Mouse (Mus musculus) B cell, adult 2 months (primary cell): ENCODE results near the gene Fam198a.

Experiments
- DNase-seq, 2 experiments: peaks; one replicate each; pipeline ENCODE4 v3.0.0; 2022

Gene Fam198a

DNA sequence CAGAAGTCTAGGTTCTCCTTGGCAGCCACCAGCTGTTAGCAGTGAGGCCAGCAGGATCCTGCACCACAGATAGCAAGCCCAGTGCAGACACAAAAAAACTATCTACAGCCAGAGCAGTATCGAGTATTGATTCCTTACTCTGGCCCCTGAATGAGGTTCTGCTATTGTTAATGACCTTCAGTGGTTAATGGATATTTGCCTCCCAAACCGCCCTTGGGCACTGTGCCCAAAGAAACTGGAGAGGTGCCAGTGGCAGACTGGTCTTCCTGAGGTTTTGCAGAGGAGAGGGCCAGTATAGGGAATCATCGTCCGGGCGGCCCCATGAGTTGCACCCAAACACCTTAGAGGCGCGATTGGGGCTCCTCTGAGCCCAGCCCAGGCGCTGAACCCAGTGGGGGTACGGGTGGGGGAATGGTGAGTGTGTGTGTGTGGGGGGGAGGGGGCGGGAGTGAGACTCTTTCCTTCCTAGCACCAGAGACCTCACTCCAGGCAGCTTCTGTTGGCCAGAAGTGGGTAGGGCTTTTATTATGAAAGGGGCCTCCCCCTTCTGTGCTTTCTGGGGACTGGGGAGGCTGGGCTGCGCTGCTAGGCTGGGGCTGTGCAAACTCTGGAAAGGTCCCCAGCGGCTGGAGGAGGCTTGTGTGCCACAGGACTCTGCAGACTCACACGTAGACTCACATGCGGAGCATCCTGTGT, at the start of gene Fam198a:
TSS of gene Fam198a (plus strand) at position 571 of the 696 bp plus-strand sequence.
- no peak for DNase-seq

DNA sequence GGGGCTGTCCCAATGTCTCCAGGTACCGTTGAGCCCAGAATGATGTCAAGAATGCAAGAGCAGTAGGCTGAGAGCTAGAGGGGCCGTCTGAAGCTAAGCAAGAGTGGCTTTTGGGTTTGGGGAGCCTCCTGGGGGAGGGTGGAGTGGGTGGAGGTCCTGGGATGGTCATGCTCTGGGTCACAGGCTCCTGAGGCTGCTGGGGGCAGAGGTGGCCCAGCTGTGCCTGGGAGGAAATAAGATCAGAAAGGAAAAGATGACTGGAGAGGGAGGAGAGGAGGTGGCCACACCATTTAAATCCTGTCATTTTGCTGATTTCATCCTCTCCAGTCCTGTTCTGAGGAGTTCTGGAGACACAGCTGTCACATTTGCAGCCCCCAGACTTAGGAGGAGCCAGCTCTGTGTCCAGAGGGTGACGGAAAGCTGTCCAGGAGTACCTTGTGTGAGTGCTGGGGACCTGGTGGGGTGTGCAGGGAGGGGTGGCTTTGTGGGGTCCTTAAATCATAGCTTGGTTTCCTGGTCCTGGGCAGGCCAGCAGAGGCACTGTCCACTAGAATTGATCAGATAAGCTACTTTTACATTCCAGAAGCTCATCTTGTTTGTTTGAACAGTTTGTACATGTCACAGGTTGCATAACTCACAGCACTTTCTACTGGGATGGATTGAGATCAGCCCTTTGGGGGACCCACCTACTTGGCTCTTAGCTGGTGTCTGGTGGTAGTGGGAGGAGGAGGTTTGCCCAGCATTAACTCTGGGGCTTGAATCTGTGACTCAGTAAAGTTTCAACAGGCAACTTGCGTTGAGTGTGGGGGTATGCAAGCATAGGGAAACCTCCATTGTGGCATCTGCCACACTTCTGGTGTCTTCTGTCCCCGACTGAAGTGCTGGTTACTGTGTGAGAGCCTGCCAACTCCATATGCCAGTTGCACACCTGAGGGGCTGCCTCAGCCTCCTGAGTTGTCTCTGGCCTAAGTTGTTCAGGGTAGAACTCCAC, 48.8 kb upstream of the Fam198a start:
- no peak for DNase-seq

DNA sequence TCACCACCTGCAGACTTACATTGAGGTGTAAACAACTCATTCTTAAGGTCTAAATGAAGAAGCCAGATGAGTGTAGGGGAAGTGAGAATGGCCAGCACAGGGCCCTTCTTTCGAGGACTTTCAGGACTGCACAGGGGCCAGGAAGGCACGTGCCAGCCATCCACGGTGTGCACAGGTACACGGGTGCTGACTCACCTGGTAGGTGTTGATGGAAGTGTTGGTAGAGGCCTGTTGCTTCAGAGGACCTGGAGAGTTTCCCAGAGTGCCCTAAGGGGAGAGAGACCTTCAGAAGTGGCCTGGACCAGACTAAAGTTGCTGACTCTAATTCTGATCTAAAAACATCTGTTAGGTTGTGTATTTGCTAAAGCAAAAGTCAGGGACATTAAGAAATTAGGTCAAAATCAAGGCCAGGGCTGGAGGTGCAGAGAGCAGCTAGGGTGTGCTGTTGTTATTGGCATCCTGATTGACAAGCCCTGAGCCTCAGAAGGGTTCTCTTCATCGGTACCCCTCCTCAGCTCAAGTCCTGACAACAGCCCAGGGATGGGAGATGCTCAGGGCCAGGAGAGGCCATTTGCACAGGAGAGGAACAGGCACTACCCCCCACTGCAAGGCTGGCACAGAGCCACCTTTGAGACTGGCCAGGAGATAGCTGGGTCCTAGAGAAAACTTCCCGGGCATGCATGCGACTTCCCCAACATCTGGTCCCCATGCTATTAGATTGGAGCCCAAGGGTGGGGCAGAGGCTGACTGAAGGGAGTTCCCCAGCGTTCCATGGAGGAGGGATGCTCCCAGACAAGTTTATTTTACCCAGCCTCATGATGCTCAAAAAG, 47.1 kb upstream of the Fam198a start:
- peak; percentile 30 to 38 for DNase-seq

DNA sequence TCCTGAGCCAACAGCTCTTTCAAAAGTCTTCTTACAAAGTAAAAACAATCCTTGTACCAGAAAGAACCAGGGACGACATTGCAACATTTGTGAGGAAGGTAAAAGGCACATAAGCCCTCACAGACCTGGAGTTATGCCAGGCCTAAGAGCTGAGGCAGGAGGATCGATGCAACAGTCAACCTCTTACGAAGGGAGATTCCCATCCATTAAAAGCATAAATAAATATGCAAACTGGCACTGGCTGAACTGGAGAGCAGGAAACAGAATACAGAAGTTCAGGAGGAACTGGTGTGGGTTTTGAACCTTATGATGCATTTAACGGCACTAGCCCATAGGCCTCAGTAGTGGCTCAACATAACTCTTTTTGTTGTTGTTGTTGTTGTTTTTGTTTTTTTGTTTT, 46.5 kb upstream of the Fam198a start:
- peak in 1 of 2 experiments; percentile 24 for DNase-seq

DNA sequence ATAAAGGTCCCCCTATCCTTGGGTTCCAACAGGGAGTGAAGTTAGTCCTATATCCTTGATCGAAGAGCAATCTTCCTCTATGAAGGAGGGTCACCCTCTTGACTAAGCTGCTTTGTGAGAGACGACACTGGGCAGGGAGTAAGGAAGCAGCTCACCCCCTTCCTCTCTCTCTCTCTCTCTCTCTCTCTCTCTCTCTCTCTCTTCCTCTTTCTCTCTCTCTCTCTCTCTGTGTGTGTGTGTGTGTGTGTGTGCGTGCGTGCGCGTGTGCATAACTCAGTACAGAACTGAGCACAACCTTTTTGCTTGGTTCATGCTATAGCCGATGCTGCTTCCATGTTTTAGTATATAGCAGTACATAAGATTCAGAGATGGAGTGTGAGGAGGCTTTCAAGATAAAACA, 45.8 kb upstream of the Fam198a start:
- no peak for DNase-seq

DNA sequence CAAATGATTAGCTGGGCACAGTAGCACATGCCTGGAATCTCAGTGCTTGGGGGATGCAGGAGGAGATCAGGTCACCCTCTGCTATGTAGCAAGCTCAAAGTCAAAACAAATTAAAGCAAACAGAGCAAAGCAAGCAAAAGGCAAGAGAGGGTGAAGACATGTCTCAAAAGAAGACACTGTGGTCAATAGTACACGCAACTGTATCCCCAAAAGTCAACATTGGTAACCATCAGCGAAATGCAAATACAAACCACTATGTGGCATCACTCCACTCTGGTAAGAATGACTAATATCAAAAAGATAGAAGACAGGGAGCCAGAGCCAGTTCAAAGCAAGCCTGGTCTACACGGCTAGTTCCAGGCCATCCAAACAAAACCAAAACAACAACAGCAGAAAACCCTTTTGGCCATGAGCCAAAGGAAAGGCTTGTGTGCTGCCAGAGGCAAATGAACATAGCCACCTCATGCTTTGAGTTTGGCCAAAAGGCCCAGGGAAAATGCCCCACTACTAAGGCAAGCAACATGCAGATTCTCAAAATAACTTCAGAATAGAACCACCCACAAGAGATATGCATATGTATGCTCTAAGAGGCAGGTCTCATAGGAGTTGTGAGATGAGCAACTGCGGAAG, 45.1 kb upstream of the Fam198a start:
- no peak for DNase-seq

DNA sequence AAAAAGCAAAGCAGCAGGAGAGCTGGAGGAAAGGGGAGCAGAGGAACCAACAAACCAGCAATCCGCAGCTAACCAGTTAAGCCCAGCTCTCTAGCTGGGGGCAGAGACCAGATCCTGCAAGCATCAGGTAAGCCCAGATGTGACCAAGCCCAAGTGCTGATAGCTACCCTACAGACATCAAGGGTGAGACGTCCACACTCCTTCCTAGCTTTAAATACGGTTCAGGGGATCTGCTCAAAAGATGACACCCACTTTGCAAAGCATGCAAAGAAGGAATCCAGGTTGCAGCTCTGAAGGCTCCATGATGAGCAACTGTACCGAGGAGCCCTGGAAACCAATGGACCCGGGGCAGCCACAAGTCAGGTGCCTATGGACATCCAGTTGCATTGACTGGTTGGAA, 44.3 kb upstream of the Fam198a start:
- DNase-seq = no peak

DNA sequence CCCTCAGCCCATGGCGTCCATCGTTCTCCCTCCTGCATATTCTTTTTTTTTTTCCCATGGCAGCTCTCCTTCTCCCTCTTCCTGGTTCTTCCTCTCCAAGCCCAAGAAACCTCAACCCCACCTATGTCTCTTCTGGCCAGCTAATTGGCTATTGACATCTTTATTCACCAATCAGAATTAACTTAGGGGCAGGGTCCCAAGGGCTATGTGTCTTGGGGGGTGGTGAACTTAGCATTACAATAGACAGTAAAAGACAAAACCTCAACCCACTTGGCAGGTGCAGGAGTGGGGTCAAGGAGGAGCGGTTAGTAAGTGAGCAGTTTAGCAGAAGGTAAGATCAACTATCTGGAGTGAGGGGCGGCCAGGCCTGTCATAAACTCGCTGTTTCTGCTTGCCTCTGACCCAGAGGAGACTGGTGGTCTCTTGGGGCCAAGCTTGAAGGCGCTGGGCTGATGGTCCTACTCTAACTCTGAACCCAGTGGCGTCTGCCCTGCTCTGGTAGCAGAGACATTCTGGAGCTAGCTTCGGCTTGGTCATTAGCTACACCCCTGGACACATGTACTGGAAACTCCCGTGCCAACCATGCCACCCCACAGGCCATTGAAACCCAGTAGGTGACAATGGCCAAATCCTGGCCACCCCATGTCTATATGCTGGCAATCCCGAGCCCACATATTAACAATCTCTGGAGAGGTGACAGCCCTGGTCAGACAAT, 43.3 kb upstream of the Fam198a start:
- DNase-seq = no peak

DNA sequence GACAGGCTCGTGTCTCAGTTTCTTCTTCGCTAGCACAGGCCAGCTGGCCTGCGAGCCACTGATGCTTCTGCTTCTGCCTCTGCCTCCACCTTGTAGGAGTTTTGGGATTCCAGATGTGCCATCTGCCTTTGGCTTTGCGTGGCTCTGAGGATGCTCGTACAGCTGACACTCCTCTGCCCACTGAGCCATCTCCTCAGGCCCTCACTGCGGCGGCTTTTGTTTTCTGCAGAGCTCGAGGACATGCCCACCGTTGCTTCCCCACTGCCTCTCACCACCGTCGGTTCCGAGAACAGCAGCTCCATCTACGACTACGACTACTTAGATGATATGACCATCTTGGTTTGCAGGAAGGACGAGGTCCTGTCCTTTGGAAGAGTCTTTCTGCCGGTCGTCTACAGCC, 42.5 kb upstream of the Fam198a start:
- DNase-seq = no peak

DNA sequence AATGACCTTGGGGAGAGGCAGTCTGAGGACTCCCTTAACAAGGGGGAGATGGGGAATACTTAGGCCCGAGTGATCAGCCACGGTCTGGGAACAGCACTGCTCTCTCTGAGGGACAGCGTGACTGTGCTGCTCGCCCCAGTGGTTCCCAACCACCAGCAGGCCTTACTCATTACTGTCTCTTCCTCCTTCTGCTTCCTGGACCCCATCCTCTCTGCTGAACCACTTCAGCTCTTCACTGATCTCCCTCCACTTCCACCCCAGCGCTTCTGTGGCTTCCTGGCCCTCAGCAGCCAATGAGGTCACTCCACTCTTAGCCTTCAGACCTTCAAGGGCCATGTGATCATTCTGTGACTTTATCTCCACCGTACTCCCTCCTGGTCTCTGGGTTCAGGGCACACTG, 41.2 kb upstream of the Fam198a start:
- peak; percentile 59 to 61 for DNase-seq

DNA sequence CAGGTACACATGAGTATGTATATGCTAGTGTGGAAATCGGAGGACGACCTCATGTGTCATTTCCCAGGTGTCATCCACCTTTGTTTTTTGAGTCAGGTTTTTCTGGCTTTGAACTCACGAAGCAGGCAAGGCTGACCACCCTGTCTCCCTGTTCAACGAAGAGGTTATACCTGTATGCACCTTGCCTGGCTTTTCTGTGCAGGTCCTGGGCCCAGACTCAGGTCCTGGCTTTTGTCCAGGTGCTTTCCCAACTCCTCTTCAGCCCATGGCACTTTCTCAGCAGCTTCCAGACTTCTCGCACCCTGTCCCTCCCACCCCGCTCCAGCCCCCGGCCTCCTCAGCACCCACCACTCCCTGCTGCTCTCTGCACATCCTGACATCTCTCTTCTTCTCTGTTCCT, 39.6 kb upstream of the Fam198a start:
- no peak for DNase-seq

DNA sequence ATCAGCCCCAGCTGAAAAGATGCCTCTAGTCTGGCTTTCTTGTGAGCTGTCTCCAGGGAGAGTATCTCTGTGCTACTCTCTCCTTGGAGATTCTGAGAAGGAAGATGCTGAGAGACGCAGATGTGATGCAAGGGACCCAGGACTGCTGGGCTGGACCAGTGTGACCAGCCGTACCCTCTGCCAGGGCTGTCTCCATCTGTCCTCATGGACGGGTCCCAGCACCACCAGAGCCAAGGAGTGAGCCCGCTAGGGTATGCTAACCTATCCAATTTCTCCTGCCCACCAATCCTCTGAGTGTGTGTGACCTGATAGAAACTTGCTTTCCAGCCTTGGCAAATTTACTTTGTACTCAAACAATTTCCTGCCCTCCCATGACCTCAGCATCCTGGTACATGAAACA, 38.0 kb upstream of the Fam198a start:
- DNase-seq = no peak

DNA sequence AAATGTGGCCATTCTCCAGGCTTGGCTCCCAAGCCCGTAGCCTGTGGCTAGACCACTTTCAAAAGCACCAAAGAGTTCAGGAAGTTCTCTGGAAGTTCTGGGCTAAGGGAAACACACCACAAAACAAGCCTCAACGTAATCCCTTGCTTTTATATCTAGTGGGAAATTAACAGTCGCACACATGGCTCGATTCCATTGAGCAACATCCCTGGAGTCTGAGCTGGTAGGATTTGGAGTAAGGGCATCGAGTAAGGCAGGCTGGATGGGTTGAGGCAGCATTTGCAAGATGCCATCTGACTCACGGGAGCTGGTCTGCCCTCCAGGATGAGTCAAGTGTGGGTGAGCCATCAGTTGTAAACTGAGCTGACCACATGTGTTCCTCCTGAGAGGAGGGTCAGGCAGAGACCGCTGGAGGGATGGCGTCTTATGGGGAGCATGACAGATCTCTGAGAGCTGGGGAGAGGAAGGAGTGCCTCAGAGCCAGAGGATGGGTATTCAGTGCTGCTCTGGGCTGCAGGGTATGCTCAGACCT, 36.5 kb upstream of the Fam198a start:
- DNase-seq = no peak

DNA sequence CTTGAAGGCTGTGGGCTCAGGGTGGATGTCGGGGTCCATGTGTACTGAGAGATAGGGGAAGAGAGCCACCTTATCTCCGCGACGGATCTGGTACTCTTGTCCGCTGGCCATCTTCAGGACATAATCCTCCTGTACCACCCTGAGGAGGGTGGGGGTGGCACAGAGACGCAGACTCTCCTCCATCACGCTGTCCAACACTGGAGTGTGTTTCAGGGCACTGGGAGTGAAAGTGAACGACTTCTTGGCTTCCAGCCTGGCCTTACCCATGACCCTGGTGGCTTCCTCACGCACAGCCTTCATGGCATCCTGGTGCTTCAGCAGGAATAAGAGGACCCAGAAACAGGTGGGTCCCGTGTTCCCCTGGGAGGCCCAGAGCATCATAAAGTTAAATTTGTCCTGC, 35.7 kb upstream of the Fam198a start:
- DNase-seq = no peak

DNA sequence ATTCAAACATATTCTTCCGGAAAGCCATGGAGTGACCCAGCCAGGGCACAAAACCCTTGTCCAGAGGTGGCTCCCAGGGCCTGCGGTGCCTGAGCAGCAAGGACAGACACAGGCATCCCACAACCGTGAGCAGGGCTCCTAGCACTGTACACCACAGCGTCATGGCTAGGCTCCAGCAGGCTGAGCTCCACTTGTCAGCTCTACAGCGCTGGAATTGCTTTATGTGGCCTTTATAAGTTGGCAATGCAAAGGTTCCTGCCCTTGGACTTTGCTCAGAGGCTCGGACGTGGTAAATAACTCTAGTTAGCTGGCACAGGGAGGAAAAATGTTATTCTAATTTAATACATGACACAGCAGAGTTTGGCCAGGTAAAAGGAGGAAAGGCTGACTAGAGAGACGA, 34.7 kb upstream of the Fam198a start, which contains the start of gene Cyp8b1:
TSS of gene Cyp8b1 (minus strand) at position 204 of the 400 bp plus-strand sequence.
- no peak for DNase-seq

DNA sequence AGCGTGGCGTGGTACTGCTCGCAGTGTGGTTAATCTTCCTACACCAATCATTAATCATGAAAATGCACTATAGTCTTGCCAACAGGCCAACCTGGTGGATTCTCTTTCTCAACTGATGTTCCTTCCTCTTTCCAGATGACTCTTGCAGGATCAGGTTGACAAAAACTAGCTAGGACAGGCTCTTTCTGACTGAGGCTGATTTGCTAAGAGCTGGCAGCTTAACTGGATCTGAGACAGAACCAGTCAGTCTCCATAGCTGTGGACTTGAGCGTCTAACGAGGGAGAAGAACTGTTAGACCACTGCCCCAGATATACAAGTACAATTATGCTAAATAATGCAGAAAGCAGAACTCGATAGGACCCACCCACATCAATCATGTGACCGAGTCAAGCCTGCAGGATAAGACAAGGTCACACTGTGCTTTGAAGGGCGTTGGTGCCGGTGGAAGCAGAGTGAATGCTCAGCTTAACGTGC, 31.7 kb upstream of the Fam198a start:
- peak; percentile 71 to 79 for DNase-seq

DNA sequence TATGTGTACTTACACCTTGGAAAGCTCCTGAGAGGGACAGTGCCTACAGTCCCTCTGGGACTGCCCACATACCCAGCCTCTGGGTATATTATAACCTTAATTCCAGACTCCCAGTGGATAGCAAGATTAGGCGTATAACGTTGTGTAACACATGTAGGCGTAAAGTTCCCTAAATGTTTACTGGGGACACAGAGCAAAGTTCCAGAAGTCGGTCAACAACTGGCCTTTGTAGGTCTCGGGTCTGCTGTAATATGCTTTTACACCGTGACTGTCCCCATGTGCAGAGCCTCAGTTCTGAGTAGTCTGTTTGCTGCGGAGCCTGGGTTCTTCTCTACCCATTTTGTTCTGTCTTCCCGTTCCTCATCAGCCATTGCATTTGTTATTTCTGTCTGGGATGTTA, 27.3 kb upstream of the Fam198a start:
- no peak for DNase-seq

DNA sequence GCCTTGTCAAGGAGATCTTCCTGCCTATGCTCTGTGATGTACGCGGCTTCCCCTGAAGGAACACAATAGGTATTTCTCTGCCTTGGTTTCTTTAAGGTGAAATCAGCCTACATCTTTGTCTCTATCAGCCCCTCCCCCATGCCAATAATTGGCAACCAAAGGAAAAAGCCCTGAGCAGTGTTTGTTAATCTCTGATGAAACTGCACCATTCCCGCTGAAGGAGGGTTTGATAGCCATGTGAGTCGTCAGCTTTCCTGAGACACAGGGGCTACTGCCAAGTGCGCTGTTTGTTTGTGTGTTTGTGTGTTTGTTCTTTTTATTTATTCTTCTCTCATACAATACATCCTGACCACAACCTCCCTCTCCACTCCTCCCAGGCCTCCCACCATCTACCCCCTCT, 26.9 kb upstream of the Fam198a start:
- no peak for DNase-seq

DNA sequence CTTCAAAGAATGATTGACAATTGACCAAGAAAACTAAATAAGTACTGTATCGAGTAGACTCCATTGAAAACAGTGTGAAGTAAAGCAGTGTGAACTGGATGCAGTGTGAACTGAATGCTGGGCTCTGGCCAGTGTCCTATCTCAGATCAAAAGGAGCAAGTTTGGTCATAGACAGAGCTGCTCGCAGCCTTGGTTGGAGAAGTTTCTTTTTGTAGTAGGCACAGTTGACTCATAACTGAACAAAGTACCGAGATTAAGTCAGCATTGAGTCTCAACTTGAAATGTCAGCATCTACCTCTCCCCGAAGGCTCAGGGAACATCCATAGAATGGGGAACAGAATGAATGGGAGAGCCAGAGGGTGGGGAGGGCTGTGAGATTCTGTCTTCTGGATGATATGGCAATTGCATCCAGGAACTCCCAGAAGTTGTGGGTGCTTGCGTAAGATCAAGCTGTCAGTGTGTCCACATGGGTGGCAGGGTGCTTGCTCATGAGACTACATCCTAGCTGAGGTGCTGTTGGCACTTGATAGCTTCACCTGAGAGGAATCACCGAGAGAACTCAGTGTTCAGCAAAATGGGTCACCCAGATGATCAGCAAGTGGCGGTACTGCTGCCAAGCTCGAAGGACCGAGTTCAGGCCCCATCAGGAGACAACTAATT, 25.8 kb upstream of the Fam198a start:
- no peak for DNase-seq

DNA sequence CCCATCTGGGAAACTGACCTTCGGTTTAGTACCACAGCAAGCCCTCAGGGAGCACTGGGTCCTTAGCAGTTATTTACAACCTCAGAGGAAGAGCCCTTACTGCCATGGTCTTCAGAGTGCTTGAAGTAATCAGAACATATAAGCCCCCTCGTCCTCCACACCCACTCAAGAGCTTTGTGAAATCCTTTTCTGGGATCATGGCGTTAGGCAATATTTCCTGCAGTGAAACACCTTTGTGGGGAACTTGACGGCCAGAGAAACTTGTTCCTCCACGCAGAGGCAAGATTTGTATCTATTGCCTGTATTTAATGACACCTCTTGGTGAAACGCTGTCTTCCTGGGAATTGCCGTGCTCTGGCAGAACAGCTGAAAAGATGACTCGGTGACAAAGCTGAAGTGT, 24.8 kb upstream of the Fam198a start:
- DNase-seq = no peak
